Mouse (Mus musculus) cerebellum, adult 11-12 months (tissue): ENCODE results near the gene Lrrc49.

Experiments
- DNase-seq: peaks from one replicate; pipeline ENCODE4 v3.0.0; 2022

Lrrc49 gene

DNA sequence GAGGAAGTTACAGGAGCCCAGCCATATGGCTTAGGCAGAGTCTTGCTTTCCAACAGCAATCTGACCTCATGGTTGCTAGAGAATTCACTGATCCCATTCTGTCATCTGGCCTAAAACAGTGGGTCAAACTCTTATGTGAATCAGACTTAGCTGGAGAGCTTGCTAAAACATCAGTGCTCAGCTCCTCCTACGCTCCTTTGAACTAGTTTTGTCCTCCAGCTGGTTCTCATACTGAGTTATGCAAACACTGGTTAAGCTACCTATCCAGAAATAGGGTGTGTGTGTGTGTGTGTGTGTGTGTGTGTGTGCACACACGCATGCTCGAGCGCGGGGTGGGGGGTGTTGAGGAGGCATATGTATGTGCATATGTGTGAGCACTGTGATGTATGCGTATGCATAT, 15.4 kb downstream of the Lrrc49 start:
- no peak for DNase-seq

DNA sequence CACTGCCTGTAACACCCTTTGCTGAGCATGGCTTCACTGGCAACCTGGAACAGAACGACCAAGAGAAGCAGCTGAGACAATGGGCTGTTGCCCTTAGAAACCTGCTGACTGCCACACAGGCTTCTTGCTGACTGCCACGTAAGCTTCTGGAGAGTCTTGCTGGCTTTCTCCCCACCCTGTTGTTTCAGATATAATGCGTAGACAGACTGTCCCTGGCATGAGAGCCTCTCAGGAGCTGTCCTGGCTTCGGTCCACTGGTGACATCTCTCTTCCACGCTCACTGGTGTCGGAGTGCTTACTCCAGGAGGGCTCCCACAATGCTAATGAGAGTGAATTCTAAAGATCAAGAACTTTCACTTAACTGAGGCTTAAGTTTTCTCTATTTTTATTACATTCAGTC, 19.1 kb downstream of the Lrrc49 start:
- peak; percentile 72 for DNase-seq

- no peak for DNase-seq
Observed at GRCm38 (mm10) chr9:60665535-60665934, 22.4 kb downstream of the Lrrc49 start.

GRCm38 (mm10) chr9:60664866-60665265, 23.1 kb downstream of the Lrrc49 start:
- no peak for DNase-seq

DNA sequence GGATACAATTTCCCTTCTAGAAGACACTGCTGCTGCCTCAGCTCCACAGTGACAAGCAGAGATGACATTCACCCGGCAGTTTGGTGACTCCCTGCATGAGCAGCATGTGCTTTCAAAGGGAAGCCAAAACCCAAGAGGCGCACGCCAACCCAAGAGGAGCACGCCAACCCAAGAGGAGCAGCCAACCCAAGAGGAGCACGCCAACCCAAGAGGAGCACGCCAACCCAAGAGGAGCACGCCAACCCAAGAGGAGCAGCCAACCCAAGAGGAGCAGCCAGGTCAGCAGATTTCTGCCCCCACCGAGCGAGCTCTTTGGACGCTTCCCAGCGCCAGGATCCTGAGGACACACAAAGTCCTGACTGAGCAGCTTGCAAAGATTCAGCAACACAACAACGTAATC, 23.6 kb downstream of the Lrrc49 start:
- DNase-seq, result peak; percentile 95

DNA sequence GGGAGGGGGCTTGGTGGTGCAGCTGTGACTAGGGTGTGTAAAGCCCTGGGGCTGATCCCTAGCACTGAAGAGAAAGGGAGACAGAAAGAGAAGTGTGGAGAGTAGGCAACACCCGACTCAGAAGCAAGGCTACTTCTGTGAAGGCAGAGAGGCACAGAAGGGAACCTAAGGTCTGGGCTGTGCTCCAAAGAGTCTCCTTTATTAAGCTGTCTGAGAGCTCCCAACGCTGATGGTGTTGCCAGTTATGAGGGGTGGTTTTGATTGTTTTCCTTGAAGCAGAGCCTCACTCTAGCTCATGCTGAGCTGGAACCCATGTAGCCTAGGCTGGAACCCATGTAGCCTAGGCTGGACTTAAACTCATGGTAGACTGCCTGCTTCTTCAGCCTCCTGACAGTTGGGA, 25.0 kb downstream of the Lrrc49 start:
- peak; percentile 52 for DNase-seq

DNA sequence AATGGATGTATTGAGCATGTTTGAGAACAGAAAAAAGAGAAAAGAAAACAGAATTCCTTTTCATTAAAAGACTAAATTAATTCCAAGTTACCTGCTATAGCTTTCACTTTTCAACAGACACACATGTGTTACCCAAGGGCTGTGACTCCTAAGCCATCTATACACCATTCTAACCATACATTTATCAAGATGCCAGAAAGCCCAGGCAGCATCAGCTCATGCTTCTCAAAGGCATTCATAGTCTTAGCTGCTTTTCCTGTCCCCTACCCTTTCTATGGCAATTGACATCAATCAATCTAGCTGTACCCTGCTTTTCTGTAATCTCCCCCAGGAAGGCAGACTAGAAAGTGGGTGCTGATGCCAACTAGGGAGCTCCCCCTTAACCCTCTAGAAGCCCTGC, 34.4 kb downstream of the Lrrc49 start:
- no peak for DNase-seq

DNA sequence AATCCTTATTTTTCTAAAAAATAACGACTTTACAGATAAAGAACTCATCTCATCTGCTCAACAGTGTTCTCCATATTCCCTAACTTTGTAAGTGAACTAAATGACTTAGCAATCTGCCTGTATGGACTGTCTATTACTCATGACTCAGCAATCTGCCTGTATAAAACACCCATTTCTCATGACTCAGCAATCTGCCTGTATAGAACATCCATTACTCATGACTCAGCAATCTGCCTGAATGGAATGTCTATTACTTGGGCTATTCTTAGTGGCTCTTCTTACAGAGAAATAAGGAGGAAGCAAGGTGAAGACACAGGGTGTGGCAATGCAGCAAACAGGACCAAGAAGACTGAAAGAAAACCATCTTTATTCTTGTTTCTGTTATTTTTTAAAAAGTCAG, 34.8 kb downstream of the Lrrc49 start:
- DNase-seq, result no peak

DNA sequence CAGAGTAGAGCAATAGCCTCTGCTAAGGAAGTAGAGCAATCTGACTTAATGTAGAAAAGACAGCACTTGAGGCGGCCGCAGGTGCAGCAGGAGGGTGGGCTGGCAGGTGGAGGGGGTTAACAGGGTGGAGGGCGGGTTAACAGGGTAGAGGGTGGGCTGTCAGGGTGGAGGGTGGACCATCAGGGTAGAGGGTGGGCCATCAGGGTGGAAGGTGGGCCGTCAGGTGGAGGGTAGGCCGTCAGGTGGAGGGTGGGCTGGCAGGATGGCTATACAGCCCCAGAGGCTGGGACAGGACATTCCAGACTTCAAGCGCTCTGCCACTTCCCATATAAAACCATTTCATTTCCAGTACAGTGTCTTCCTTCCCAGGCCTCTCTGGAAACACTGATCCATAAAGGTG, 37.7 kb downstream of the Lrrc49 start:
- DNase-seq, result no peak

- DNase-seq, result peak; percentile 84
Observed at GRCm38 (mm10) chr9:60648981-60649975, 38.7 kb downstream of the Lrrc49 start.

DNA sequence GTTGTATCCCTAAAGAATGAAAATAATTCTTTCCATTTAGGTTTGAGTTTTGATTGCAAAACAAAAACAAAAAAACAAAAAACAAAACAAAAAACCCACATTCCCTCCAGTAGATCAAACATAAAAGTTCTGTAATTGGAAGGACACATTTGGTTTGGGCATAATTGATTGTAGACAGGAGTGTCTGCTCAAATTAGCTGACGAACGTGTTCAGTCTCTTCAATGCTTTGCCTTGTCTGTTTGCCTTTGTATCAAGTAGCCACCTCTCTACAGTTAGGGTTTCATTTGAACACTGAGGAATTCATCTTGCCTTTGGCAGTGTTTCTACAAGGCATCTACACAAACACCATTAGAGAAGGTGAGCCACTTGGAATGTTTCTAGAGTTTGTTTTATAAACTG, 54.4 kb downstream of the Lrrc49 start:
- DNase-seq, result no peak

- peak; percentile 80 for DNase-seq
Observed at GRCm38 (mm10) chr9:60626311-60626791, 61.6 kb downstream of the Lrrc49 start.

DNA sequence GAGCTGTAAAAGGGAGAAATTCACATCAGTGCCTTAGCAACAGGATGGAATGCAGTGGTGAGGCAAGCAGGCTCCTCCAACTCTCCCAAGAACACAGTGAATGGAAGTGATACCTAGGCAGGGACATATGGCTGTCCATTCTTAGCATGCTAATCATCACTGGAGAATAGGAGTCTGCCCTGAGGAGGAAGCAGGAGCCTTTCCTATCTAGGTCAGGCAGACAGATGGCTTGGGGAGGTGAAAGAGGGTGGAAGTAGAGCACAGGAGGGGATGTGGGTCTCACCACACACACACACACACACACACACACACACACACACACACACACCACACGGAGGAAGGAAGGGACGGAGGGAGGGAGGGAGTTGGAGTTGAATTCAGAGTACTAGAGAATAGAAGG, 62.1 kb downstream of the Lrrc49 start:
- DNase-seq, result peak; percentile 89

GRCm38 (mm10) chr9:60616946-60617345, 71.0 kb downstream of the Lrrc49 start:
- no peak for DNase-seq

DNA sequence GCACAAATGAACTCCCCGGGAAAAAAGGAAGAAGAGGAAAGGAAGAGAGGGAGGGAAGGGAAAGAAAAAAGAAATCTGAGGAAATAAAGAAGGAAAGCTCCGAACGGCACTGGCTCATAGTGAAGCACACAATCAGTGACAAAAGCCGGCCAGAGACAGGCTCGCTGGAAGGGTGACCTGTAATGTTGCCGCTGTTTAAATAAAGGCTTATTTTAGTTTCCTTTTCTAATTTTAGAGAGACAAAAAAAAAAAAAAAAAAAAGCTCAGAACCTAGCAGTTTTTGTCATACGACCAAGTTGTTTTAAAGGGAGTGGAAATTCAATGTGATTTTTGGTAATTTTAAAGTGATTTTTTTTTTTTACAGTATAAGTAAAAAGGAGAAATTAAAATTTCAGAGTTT, 71.6 kb downstream of the Lrrc49 start:
- DNase-seq, result no peak

GRCm38 (mm10) chr9:60612260-60612659, 75.7 kb downstream of the Lrrc49 start:
- no peak for DNase-seq

GRCm38 (mm10) chr9:60610194-60610593, 77.8 kb downstream of the Lrrc49 start:
- no peak for DNase-seq

- DNase-seq, result no peak
Observed at GRCm38 (mm10) chr9:60608857-60609256, 79.1 kb downstream of the Lrrc49 start.

GRCm38 (mm10) chr9:60608086-60608485, 79.9 kb downstream of the Lrrc49 start:
- DNase-seq, result peak; percentile 54

DNA sequence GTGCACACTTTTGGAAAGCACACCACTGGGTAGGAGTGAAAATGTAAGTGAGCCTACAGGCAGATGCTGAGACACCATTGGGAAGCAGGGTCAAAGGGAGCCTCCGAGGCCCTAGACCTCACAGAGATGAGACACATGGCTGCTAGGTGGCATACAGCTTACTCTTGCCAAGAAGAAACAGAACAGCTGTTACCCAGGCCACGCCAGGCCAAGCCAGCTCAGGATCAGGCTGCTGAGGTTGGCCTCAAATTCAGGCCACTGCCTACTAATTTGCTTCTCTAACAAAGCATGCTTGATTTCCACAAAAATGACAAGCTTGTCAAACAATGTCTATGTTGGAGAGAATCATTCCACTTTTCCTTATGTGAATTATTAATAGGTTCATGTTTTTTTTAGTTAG, 83.0 kb downstream of the Lrrc49 start:
- DNase-seq, result peak; percentile 47

GRCm38 (mm10) chr9:60601936-60602335, 86.0 kb downstream of the Lrrc49 start:
- no peak for DNase-seq

DNA sequence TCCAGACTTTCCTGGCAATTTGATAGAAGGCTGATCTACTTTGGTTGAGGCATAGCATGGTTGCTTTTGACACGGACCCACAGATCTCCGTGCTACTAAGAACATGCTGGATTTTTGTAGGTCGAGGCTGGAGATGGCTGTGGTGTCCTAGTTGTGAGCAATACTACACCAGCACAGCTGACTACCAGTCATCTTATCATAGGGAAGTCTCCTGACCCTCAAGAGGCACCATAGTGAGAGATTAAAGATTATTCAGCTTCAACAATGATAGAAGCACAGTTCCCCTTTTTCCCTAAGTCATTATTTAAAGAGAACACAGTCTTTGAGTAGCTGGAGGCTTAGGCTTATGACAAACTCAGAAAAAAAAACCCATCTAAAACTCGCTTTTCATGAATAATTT, 87.7 kb downstream of the Lrrc49 start:
- DNase-seq, result no peak

- no peak for DNase-seq
Observed at GRCm38 (mm10) chr9:60599489-60599888, 88.5 kb downstream of the Lrrc49 start.

GRCm38 (mm10) chr9:60595406-60595805, 92.6 kb downstream of the Lrrc49 start:
- DNase-seq, result no peak

DNA sequence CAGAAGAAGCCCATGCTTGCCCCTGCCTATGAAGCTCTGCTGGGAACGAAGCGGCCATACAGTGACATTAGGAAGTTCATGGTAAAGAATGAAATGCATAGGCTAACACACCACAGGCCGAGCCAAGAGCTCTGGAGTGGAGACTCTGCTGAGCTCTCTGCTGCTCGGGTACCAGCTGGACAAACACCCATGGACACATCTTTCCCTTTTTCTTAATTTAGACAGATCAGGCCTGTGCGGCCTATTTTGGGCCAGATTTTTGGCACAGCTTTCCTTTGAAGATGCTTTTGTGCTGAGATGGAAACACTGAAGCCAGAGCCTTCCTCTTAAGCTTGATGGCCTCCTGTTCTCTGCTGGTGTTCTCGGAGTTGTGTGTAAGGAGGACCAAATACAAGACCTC, 95.0 kb downstream of the Lrrc49 start:
- peak; percentile 68 for DNase-seq
